Mouse (Mus musculus): ENCODE measurements around the gene Sf3a2. TPM values are rescaled to one million over a fixed set of nuclear protein-coding genes. Genes with fewer than 3 reads are reported as not detected.
A peak's percentile ranks its signal among the peaks of the same experiment; 100 is the strongest.

The Sf3a2 gene
- 75.6 and 78.9 TPM in 2 replicates for polyA plus RNA-seq (2015; fragmentation: Nextera tagmentation; extraction: Ambion mirVana)

DNA sequence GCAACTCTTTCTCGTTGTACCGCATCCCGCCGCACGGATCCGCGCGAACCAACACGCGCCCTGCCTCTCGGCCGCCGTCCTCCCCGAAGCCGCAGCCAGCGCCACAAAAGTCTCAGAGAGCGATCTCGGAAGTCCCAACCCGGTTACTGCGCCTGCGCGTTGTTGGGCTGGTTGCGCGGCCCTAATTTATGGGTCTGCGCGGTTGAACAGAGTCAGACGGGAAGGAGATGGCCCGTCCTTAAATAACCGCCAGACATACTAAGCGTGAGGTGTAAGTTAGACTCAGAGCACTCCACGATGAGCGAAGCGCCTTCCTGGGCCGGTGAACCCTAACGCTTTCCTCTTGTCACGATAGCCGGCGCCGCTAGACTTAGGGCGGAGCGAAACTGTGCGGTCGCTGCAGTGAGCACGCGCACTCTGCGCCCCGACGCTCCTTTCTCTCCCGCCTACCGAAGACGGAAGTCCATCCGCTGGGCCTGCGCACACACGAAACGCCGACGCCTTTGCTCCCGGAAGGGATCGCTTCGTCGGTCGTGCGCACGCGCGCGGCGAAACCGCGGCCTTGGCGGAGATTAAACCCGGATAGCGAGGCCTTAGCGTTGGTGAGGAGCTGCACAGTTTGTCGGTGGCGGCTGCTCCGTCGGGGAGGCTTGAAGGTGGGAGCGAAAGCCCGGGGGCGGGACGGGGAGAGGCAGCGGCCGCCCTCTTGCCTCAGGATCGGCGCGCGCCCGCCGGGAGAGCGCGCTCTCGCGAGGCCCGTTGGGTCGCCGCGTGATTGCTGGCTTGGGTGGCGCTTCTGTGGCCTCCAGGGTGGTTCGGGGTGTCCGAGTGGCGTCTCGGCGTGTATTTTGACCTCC, at the start of gene Sf3a2, which contains the start of gene Plekhj1:
Gene Sf3a2, plus strand, starts transcription at position 49 of the 857 bp plus-strand sequence.
Gene Plekhj1, minus strand, starts transcription at position 477 of the 857 bp plus-strand sequence.
- H3K9ac ChIP-seq = peak within 1 kb of the TSS; percentile 99
- peak; percentile 80 for ATAC-seq (ENCODE audit: insufficient number of reproducible peaks, insufficient read depth, low FRiP score, low TSS enrichment, low read depth)
- no peaks in the 10 kb centered on the region for H3K27me3 ChIP-seq
- H3K9me3 ChIP-seq = no peaks in the 10 kb centered on the region
- peak within 1 kb of the TSS; percentile 83 for H3K4me2 ChIP-seq
- WGBS = under 1% methylated on average over 104 of the region's 104 CpGs
- peak within 1 kb of the TSS; percentile 97 for H3K27ac ChIP-seq
- peak within 1 kb of the TSS; percentile 93 for H3K4me3 ChIP-seq
- H3K4me1 ChIP-seq = peaks cover 27% of the 10 kb centered on the region
- H3K36me3 ChIP-seq = peaks cover 63% of the 10 kb centered on the region

GRCm38 (mm10) chr10:80748609-80749008, 49.4 kb upstream of the Sf3a2 start:
- ATAC-seq (ENCODE audit: insufficient number of reproducible peaks, insufficient read depth, low FRiP score, low TSS enrichment, low read depth) = no peak
- WGBS = 9% methylated on average over 6 of the region's 6 CpGs
- Histone ChIP-seq H3K27me3 (no peaks in the 10 kb centered on the region), H3K4me2 (no peak overlapping the region), H3K4me3 (no peak overlapping the region), H3K27ac (no peak overlapping the region), H3K4me1 (peaks cover 15% of the 10 kb centered on the region), H3K9ac (no peak overlapping the region), H3K36me3 (no peaks in the 10 kb centered on the region), H3K9me3 (no peaks in the 10 kb centered on the region)

GRCm38 (mm10) chr10:80751188-80751832, 46.7 kb upstream of the Sf3a2 start:
- Histone ChIP-seq H3K9ac (peak overlapping the region; percentile 46; the same call in 1 of the 2 replicates), H3K4me1 (peaks cover 22% of the 10 kb centered on the region), H3K27ac (peak overlapping the region; percentile 57), H3K9me3 (no peaks in the 10 kb centered on the region), H3K36me3 (no peaks in the 10 kb centered on the region), H3K27me3 (no peaks in the 10 kb centered on the region), H3K4me2 (peak overlapping the region; percentile 55), H3K4me3 (peak overlapping the region; percentile 26)
- no peak for ATAC-seq (ENCODE audit: insufficient number of reproducible peaks, insufficient read depth, low FRiP score, low TSS enrichment, low read depth)
- 12% methylated on average over 16 of the region's 16 CpGs for WGBS

DNA sequence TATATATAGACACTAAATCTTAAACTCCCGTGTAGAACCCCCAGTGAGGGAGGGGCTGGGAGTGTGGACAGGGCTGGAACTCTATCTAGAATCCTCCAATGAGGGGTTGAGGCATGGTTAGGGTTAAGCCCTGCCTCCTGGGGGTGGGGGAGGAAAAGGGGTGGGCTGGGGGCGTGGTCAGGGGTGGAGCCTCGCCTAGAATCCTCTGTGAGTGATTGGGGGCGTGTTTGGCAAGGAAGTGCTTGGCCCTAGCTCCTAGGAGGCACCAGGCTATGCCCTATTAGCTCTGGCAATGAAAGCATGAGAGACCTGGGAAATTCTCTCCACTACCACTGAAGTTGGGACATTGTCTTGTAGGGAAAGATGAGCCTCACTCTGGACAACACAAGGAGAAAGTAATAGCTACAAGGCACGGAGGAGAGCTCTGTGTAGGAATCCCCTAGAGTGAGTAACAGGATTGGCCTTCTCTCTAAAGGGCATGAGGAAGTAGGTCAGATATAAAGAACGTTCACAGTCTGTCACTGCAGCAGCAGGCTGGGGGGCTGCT, 45.8 kb upstream of the Sf3a2 start:
- H3K27ac ChIP-seq = peak overlapping the region; percentile 57; the same call in 1 of the 2 replicates
- 7% methylated on average over 6 of the region's 6 CpGs for WGBS
- peak; percentile 33; the same call in 1 of the 2 replicates for ATAC-seq (ENCODE audit: insufficient number of reproducible peaks, insufficient read depth, low FRiP score, low TSS enrichment, low read depth)

DNA sequence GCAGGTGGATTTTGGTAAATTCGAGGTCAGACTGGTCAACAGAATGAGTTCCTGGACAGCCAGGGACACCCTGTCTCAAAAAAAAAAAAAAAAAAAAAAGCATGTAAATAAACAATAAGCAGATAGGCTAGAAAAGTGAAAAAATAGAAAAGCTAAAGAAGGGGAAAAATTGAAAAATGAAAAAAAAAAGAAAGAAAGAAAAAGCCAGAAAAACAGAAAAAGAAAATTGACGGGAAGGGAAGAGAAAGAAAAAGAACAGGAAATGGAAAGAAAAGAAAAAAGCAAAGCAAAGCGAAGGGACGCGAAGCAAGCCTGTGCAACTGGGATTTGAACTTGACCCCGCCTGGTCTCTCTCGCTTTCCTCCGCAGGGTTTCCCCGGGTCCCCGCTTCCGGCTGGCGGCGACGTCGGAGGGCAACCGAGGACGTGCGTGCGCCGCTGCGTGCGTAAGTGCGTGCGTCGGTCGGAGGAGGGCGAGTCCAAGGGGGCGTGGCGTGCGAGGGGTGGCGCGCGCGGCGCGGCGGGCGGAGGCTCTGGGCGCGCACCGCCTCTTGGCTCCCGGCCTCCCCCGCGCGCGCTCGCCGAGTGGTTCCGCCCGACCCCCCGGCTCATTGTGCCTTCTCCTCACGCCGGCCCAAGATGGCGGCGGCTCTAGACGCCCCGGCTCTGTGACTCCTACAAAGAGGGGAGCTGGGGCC, 43.3 kb upstream of the Sf3a2 start, which contains the start of gene Dot1l:
Gene Dot1l, plus strand, starts transcription at position 613 of the 697 bp plus-strand sequence.
- peaks cover 44% of the 10 kb centered on the region for H3K4me1 ChIP-seq
- peak within 1 kb of the TSS; percentile 96 for H3K4me2 ChIP-seq
- peak within 1 kb of the TSS; percentile 87 for H3K27ac ChIP-seq

More for the DNA sequence above, 45.8 kb upstream of the Sf3a2 start:
- H3K27me3 ChIP-seq = no peaks in the 10 kb centered on the region
- 0 out of 2 replicates have a peak overlapping the region, but pooled peaks have one; percentile 46 for H3K9ac ChIP-seq
- peak overlapping the region; percentile 55 for H3K4me2 ChIP-seq
- H3K4me1 ChIP-seq = peaks cover 30% of the 10 kb centered on the region
- peak overlapping the region; percentile 26 for H3K4me3 ChIP-seq
- H3K36me3 ChIP-seq = no peaks in the 10 kb centered on the region
- H3K9me3 ChIP-seq = no peaks in the 10 kb centered on the region

DNA sequence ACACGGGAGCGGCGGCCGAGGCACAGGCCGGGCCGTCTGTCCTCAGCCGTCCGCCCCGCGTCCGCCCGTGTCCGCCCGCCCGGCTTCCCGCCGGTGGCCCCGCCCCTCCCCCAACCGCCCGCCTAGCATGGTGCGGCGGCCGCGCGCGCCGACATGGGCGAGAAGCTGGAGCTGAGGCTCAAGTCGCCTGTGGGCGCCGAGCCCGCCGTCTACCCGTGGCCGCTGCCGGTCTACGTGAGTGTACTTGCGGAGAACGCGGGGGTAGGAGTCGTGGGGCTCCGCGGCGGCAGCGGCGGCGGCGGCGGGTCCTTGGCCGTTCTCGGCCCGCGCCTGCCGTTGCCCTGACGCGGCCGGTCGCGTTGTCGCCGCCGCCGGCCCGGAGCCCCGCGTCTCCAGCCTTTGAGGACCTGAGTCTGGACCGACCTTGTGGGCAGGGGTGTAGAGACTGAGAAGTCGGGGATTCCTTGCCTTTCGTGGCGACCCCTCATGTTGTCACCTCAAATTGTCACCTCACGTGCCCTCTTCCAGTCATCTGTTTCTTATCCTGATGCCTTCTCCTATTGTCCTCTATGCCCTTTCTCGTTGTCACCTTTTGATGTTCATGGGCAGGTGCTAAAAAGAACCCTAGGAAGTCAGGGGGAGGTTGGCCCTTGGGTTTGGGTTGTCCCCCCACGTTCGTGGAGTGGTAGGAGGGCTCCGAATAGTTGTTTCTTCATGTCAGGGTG, 42.5 kb upstream of the Sf3a2 start:
- no peak for ATAC-seq (ENCODE audit: insufficient number of reproducible peaks, insufficient read depth, low FRiP score, low TSS enrichment, low read depth)
- Histone ChIP-seq H3K4me1 (peaks cover 44% of the 10 kb centered on the region), H3K27me3 (no peaks in the 10 kb centered on the region), H3K27ac (peak overlapping the region; percentile 87), H3K9ac (peak overlapping the region; percentile 96), H3K4me2 (peak overlapping the region; percentile 96), H3K36me3 (no peaks in the 10 kb centered on the region), H3K4me3 (peak overlapping the region; percentile 95), H3K9me3 (no peaks in the 10 kb centered on the region)
- WGBS = under 1% methylated on average over 72 of the region's 75 CpGs

More for the DNA sequence above, 43.3 kb upstream of the Sf3a2 start, which contains the start of gene Dot1l:
- Histone ChIP-seq H3K9ac (peak within 1 kb of the TSS; percentile 96), H3K27me3 (no peaks in the 10 kb centered on the region), H3K4me3 (peak within 1 kb of the TSS; percentile 95), H3K36me3 (no peaks in the 10 kb centered on the region), H3K9me3 (no peaks in the 10 kb centered on the region)
- WGBS = 1% methylated on average over 57 of the region's 57 CpGs
- ATAC-seq (ENCODE audit: insufficient number of reproducible peaks, insufficient read depth, low FRiP score, low TSS enrichment, low read depth) = peak; percentile 85

DNA sequence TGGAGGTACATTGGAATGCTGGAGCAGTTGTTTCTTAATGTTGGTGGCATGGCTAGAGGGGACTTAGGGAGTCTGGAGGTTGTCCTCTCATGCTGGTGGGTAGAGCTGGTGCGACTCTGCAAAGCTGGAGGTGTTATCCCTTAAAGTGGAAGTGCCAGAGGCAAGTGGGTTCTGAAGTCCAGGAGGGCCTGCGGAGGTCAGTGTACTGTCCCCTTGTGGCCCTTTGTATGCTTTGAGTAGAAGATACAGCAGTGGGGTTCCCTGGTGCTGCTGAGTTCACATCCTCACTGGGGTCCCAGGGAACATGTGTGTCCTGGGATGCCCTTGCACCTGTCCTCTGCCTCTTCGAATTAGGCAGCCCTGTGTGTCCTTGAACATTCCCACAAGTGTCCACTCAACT, 41.9 kb upstream of the Sf3a2 start:
- Histone ChIP-seq H3K27me3 (no peaks in the 10 kb centered on the region), H3K4me1 (peaks cover 49% of the 10 kb centered on the region)
- ATAC-seq (ENCODE audit: insufficient number of reproducible peaks, insufficient read depth, low FRiP score, low TSS enrichment, low read depth) = no peak

DNA sequence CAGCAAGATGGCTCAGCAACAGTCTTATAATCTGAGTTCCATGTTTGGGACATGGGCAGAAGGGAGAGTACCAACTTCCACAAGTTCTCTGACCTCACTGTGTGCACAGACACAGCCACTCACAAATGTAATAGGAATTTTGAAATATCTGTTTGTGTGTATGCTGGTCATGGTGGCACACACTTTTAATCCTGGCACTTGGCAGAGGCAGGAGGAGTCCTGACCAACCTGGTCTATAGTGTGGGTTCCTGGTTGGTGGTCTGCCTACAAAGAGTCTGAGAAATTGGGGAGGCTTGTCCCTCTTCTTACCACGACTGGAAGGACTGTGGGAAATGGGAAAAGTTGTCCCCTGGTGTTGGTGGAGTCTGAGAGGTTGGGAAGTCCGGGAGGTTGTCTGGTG, 41.5 kb upstream of the Sf3a2 start:
- no peaks in the 10 kb centered on the region for H3K36me3 ChIP-seq
- no peak for ATAC-seq (ENCODE audit: insufficient number of reproducible peaks, insufficient read depth, low FRiP score, low TSS enrichment, low read depth)
- peaks cover 45% of the 10 kb centered on the region for H3K4me1 ChIP-seq
- 59% methylated on average over 2 of the region's 2 CpGs for WGBS
- H3K9ac ChIP-seq = peak overlapping the region; percentile 96
- no peaks in the 10 kb centered on the region for H3K27me3 ChIP-seq
- no peak overlapping the region; the same call in 1 of the 2 replicates for H3K27ac ChIP-seq
- peak overlapping the region; percentile 95 for H3K4me3 ChIP-seq
- no peaks in the 10 kb centered on the region for H3K9me3 ChIP-seq
- H3K4me2 ChIP-seq = peak overlapping the region; percentile 96

More for the DNA sequence above, 41.9 kb upstream of the Sf3a2 start:
- H3K36me3 ChIP-seq = no peaks in the 10 kb centered on the region
- H3K4me3 ChIP-seq = peak overlapping the region; percentile 95
- no peak overlapping the region; the same call in 1 of the 2 replicates for H3K27ac ChIP-seq
- peak overlapping the region; percentile 96 for H3K4me2 ChIP-seq
- 30% methylated on average over 3 of the region's 3 CpGs for WGBS
- H3K9ac ChIP-seq = peak overlapping the region; percentile 96
- no peaks in the 10 kb centered on the region for H3K9me3 ChIP-seq

- no peak for ATAC-seq (ENCODE audit: insufficient number of reproducible peaks, insufficient read depth, low FRiP score, low TSS enrichment, low read depth)
- Histone ChIP-seq H3K27ac (no peak overlapping the region), H3K9me3 (no peaks in the 10 kb centered on the region), H3K9ac (peak overlapping the region; percentile 96), H3K4me1 (peaks cover 41% of the 10 kb centered on the region), H3K36me3 (no peaks in the 10 kb centered on the region), H3K27me3 (no peaks in the 10 kb centered on the region), H3K4me3 (peak overlapping the region; percentile 95; the same call in 1 of the 2 replicates), H3K4me2 (peak overlapping the region; percentile 96)
- WGBS = 69% methylated on average over 4 of the region's 4 CpGs
Measured at GRCm38 (mm10) chr10:80756967-80757366, 41.0 kb upstream of the Sf3a2 start.

DNA sequence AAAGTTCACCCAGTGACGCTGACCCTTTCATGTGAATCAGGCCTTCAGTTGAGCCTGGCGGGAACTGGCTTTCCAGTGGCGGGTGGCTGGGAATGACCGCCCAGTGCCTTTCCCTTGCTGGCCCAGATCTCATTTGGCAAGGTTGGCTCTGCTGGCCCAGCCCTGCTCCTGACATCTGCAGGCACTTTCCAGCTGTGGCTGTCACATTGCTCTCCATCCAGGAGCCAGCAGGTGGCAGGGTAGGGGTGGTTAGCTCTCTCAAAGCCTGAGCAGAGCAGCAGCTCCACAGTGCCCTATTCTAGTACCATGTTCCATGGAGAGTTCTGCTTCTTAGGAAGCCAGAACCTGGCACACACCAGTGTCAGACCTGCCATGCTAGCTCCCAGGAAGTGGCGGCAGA, 40.3 kb upstream of the Sf3a2 start:
- Histone ChIP-seq H3K27me3 (no peaks in the 10 kb centered on the region), H3K4me2 (peak overlapping the region; percentile 96; the same call in 1 of the 2 replicates), H3K4me1 (peaks cover 35% of the 10 kb centered on the region), H3K27ac (no peak overlapping the region), H3K9ac (no peak overlapping the region), H3K9me3 (no peaks in the 10 kb centered on the region), H3K4me3 (peak overlapping the region; percentile 11), H3K36me3 (no peaks in the 10 kb centered on the region)
- WGBS = 34% methylated on average over 5 of the region's 5 CpGs
- ATAC-seq (ENCODE audit: insufficient number of reproducible peaks, insufficient read depth, low FRiP score, low TSS enrichment, low read depth) = no peak

All from embryonic facial prominence, embryonic 13.5 days (tissue).